Mouse (Mus musculus) E14TG2a.4 (cell line): ENCODE measurements around the gene Pvalb.

Experiments used
- H3K27me3 ChIP-seq: 2 replicates; pipeline ENCODE4 v1.6.1; 2014; ENCODE audit warnings: low read length, control low read depth; ENCODE audit not compliant: insufficient read depth
- H3K36me3 ChIP-seq: 2 replicates; pipeline ENCODE4 v1.6.1; 2014; ENCODE audit warnings: low read length, control low read depth; ENCODE audit not compliant: insufficient read depth
- H3K4me1 ChIP-seq: replicated peaks from 2 replicates; pipeline ENCODE4 v1.6.1; 2014; ENCODE audit warnings: low read depth, low read length, control low read depth
- H3K4me3 ChIP-seq: replicated peaks from 2 replicates; pipeline ENCODE4 v1.5.1; 2014; ENCODE audit warnings: mild to moderate bottlenecking, low read length
- H3K9me3 ChIP-seq: 2 replicates; pipeline ENCODE4 v1.6.1; 2014; ENCODE audit warnings: low read length, control low read depth
- CTCF ChIP-seq: conservative IDR thresholded peaks from 2 replicates; pipeline ENCODE4 v1.5.1; 2014; ENCODE audit warnings: low read length
- NANOG ChIP-seq: IDR thresholded peaks from 2 replicates; pipeline ENCODE4 v1.6.1; 2014; ENCODE audit warnings: borderline replicate concordance, low read length, mixed read lengths
- POU5F1 ChIP-seq: IDR thresholded peaks from 2 replicates; pipeline ENCODE4 v1.6.1; 2014; ENCODE audit warnings: low read length, borderline replicate concordance

Pvalb gene

GRCm38 (mm10) chr15:78206312-78206711 is at the start of gene Pvalb:
Gene Pvalb (minus strand): TSS chr15:78206400.
- H3K27me3 ChIP-seq: peaks cover 59% of the 10 kb centered on the region
- H3K4me3 ChIP-seq: no peak within 1 kb of the TSS
- TF ChIP-seq CTCF (no peak), POU5F1 (no peak), NANOG (no peak)
- peaks cover 20% of the 10 kb centered on the region for H3K4me1 ChIP-seq
- H3K9me3 ChIP-seq: no peaks in the 10 kb centered on the region
- H3K36me3 ChIP-seq: no peaks in the 10 kb centered on the region

- peak; percentile 51 for TF ChIP-seq CTCF
- no peak for TF ChIP-seq POU5F1
- Histone ChIP-seq H3K9me3 (no peaks in the 10 kb centered on the region), H3K36me3 (no peaks in the 10 kb centered on the region), H3K4me1 (peaks cover 7% of the 10 kb centered on the region; the same call in 1 of the 2 replicates), H3K27me3 (peaks cover 43% of the 10 kb centered on the region), H3K4me3 (0 out of 2 replicates have a peak overlapping the region, but pooled peaks have one; percentile 23)
Observed at GRCm38 (mm10) chr15:78254751-78255150, 48.6 kb upstream of the Pvalb start.

GRCm38 (mm10) chr15:78248410-78248809 is 42.2 kb upstream of the Pvalb start:
- TF ChIP-seq POU5F1 (no peak), NANOG (no peak), CTCF (no peak)
- Histone ChIP-seq H3K4me1 (no peaks in the 10 kb centered on the region), H3K4me3 (no peak overlapping the region), H3K27me3 (peaks cover 46% of the 10 kb centered on the region), H3K9me3 (no peaks in the 10 kb centered on the region), H3K36me3 (no peaks in the 10 kb centered on the region)

- no peaks in the 10 kb centered on the region for H3K9me3 ChIP-seq
- no peaks in the 10 kb centered on the region for H3K36me3 ChIP-seq
- peaks cover 39% of the 10 kb centered on the region for H3K27me3 ChIP-seq
- H3K4me1 ChIP-seq: no peaks in the 10 kb centered on the region
- TF ChIP-seq CTCF (no peak), POU5F1 (no peak)
- no peak overlapping the region for H3K4me3 ChIP-seq
Observed at GRCm38 (mm10) chr15:78247659-78248058, 41.5 kb upstream of the Pvalb start.

GRCm38 (mm10) chr15:78246143-78247116 is 40.2 kb upstream of the Pvalb start:
- no peaks in the 10 kb centered on the region for H3K9me3 ChIP-seq
- H3K27me3 ChIP-seq: peaks cover 33% of the 10 kb centered on the region
- H3K36me3 ChIP-seq: no peaks in the 10 kb centered on the region
- no peaks in the 10 kb centered on the region for H3K4me1 ChIP-seq
- no peak overlapping the region for H3K4me3 ChIP-seq
- TF ChIP-seq POU5F1: no peak
- no peak for TF ChIP-seq NANOG
- no peak for TF ChIP-seq CTCF

- no peaks in the 10 kb centered on the region for H3K36me3 ChIP-seq
- no peak for TF ChIP-seq CTCF
- TF ChIP-seq NANOG: no peak
- no peak for TF ChIP-seq POU5F1
Observed at GRCm38 (mm10) chr15:78244695-78245492, 38.7 kb upstream of the Pvalb start, which contains the start of gene Ncf4. Gene Ncf4 (plus strand): TSS chr15:78244801.

GRCm38 (mm10) chr15:78243774-78244173 is 37.6 kb upstream of the Pvalb start:
- no peaks in the 10 kb centered on the region for H3K4me1 ChIP-seq
- no peaks in the 10 kb centered on the region for H3K9me3 ChIP-seq
- no peaks in the 10 kb centered on the region for H3K36me3 ChIP-seq
- TF ChIP-seq CTCF (no peak), POU5F1 (no peak), NANOG (no peak)
- H3K27me3 ChIP-seq: peaks cover 27% of the 10 kb centered on the region
- no peak overlapping the region for H3K4me3 ChIP-seq

More at GRCm38 (mm10) chr15:78244695-78245492, 38.7 kb upstream of the Pvalb start, which contains the start of gene Ncf4:
- Histone ChIP-seq H3K9me3 (no peaks in the 10 kb centered on the region), H3K27me3 (peaks cover 26% of the 10 kb centered on the region), H3K4me1 (no peaks in the 10 kb centered on the region), H3K4me3 (no peak within 1 kb of the TSS)

GRCm38 (mm10) chr15:78243061-78243460 is 36.9 kb upstream of the Pvalb start:
- H3K27me3 ChIP-seq: peaks cover 26% of the 10 kb centered on the region
- H3K9me3 ChIP-seq: no peaks in the 10 kb centered on the region
- no peaks in the 10 kb centered on the region for H3K4me1 ChIP-seq
- H3K36me3 ChIP-seq: no peaks in the 10 kb centered on the region
- no peak overlapping the region for H3K4me3 ChIP-seq
- TF ChIP-seq CTCF (no peak), NANOG (no peak), POU5F1 (no peak)
